Mouse (Mus musculus): ENCODE measurements around the gene Arhgap19.

DNA sequence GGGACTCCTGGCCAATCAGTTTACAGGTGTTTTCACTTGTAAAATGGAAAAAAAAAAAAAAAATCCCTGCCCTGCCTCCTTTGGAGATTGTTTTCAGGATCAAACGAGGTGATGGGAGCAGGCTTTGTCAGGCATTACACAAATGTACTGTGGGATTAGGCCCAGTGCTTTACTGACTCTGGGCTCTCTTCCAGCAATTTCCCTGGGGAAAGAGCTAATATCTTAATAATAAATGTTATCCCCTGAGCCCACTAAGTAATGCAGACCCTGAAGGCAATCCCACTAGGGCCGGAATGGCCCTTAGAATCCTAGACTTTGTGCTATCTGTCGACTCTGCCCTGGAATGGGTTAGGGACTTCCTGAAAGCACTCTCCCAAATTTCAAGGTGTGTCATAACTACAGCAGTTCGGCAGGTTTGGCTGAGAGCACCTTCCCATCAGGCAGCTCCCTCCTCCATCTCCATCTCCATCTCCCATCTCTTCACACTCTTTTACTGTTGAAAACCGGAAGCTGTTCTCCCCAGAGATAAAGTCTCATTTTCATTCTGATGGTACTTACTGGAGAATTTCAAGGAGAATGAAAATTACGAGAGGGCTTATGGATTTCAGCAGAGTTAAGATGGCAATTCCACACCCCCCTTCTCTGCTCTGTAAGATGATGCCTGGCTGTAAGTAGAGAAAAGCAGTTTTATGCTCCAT, 48.3 kb upstream of the Arhgap19 start:
- no peak for TF ChIP-seq GATA1 (IDR thresholded peaks at IDR 0.05; ENCODE audit: low read length)
- no peak for TF ChIP-seq TAL1 (IDR thresholded peaks at IDR 0.05; ENCODE audit: low read length)
